22 mouse cellular contexts compared by ENCODE assay signal in genomic region chr1:179089174-179089573, GRCm38 (mm10).
A peak's percentile ranks its signal among the peaks of the same experiment; 100 is the strongest.
DNase-seq lines count a peak whose midpoint lies in the region; ATAC-seq lines count a peak whose summit lies in the region.
"Had no signal": no experiment of that assay in that cellular context is flagged by ENCODE, and none has a peak within 500 bp of the region (broad histone marks: within the 10 kb centered on the region; RNA-seq: fewer than 3 reads in every experiment).

No protein-coding gene starts in this region.

- no peak overlapping the region for H3K4me2 ChIP-seq in liver, embryonic 13.5 days
- H3K4me2 ChIP-seq in liver, embryonic 11.5 days = no peak overlapping the region
- H3K4me2 ChIP-seq in embryonic facial prominence, embryonic 13.5 days = no peak overlapping the region
- H3K4me2 ChIP-seq: forebrain, embryonic 13.5 days; heart, embryonic 13.5 days; hindbrain, embryonic 12.5 days; hindbrain, embryonic 15.5 days had no signal

- intact Hi-C loops in heart, postnatal 36 days (cut with DNase I) = loop anchor here (5.0 kb wide), 1 partner anchor 562 kb away; the partner anchor contains the start of gene Kif26b
- intact Hi-C loops in left cerebral cortex, postnatal 14 days (cut with DNase I) = no loop called here

- 36% methylated on average over 5 of the region's 5 CpGs for WGBS in liver, embryonic 13.5 days (ENCODE audit: insufficient replicate concordance)
- WGBS in liver, embryonic 11.5 days = 66% methylated on average over 5 of the region's 5 CpGs
- WGBS in embryonic facial prominence, embryonic 13.5 days = 80% methylated on average over 5 of the region's 5 CpGs

- peak; percentile 28 for DNase-seq in heart, adult 11 months
- no peak for DNase-seq in heart, postnatal 36 days
- DNase-seq in liver, embryonic 13.5 days = no peak
- no peak for DNase-seq in liver, embryonic 11.5 days (ENCODE audit: low spot score)
- DNase-seq in left cerebral cortex, postnatal 14 days (ENCODE audit: low spot score in 2 of 2) = no peak
- no peak for DNase-seq in layer of hippocampus, adult 9-10 months (ENCODE audit: low spot score)
- DNase-seq: adrenal gland, postnatal 10 days; adrenal gland, postnatal 36 days; cerebellum, adult 18-20 months; cerebellum, adult 9-11 months; cerebellum, postnatal 25 days; gastrocnemius, postnatal 10 days; gastrocnemius, postnatal 36 days; heart, postnatal 14 days had no signal

- ATAC-seq in liver, embryonic 13.5 days (ENCODE audit: low read depth) = peak; percentile 47; the same call in 1 of the 2 replicates
- ATAC-seq in liver, embryonic 11.5 days (replicated peaks; ENCODE audit: low FRiP score) = no peak; the same call in 1 of the 2 replicates
- ATAC-seq in embryonic facial prominence, embryonic 13.5 days (ENCODE audit: insufficient number of reproducible peaks, insufficient read depth, low FRiP score, low TSS enrichment, low read depth) = no peak
- ATAC-seq: forebrain, embryonic 13.5 days; forebrain, embryonic 16.5 days; Patski had no signal

- no peaks in the 10 kb centered on the region for H3K9me3 ChIP-seq in liver, embryonic 13.5 days (replicated peaks)
- no peaks in the 10 kb centered on the region for H3K9me3 ChIP-seq in liver, embryonic 11.5 days (ENCODE audit: control insufficient read depth, low read length)
- no peaks in the 10 kb centered on the region for H3K9me3 ChIP-seq in embryonic facial prominence, embryonic 13.5 days
- H3K9me3 ChIP-seq: forebrain, embryonic 13.5 days; hindbrain, embryonic 12.5 days; hindbrain, embryonic 15.5 days had no signal

- no peak overlapping the region for H3K4me3 ChIP-seq in liver, embryonic 13.5 days (replicated peaks)
- no peak overlapping the region for H3K4me3 ChIP-seq in liver, embryonic 11.5 days (ENCODE audit: low read depth, low read length)
- no peak overlapping the region for H3K4me3 ChIP-seq in embryonic facial prominence, embryonic 13.5 days
- H3K4me3 ChIP-seq: forebrain, embryonic 10.5 days; forebrain, embryonic 13.5 days; heart, embryonic 13.5 days; hindbrain, embryonic 12.5 days; hindbrain, embryonic 15.5 days had no signal

- H3K9ac ChIP-seq in liver, embryonic 13.5 days = no peak overlapping the region
- H3K9ac ChIP-seq in liver, embryonic 11.5 days (ENCODE audit: low read depth, low read length) = no peak overlapping the region
- no peak overlapping the region for H3K9ac ChIP-seq in embryonic facial prominence, embryonic 13.5 days
- H3K9ac ChIP-seq: forebrain, embryonic 13.5 days; heart, embryonic 13.5 days; hindbrain, embryonic 12.5 days; hindbrain, embryonic 15.5 days had no signal

- H3K27me3 ChIP-seq in liver, embryonic 13.5 days = no peaks in the 10 kb centered on the region
- no peaks in the 10 kb centered on the region for H3K27me3 ChIP-seq in liver, embryonic 11.5 days (replicated peaks; ENCODE audit: control insufficient read depth, insufficient read depth, low read length)
- H3K27me3 ChIP-seq in embryonic facial prominence, embryonic 13.5 days = no peaks in the 10 kb centered on the region
- H3K27me3 ChIP-seq: heart, embryonic 13.5 days; hindbrain, embryonic 12.5 days; hindbrain, embryonic 15.5 days; Patski had no signal

- H3K36me3 ChIP-seq in liver, embryonic 13.5 days = 0 out of 2 replicates have a peak, but pooled peaks cover 3% of the 10 kb centered on the region
- H3K36me3 ChIP-seq in liver, embryonic 11.5 days (ENCODE audit: control insufficient read depth, insufficient read depth, low read length) = no peaks in the 10 kb centered on the region
- peaks cover 13% of the 10 kb centered on the region for H3K36me3 ChIP-seq in embryonic facial prominence, embryonic 13.5 days
- H3K36me3 ChIP-seq: forebrain, embryonic 10.5 days; heart, embryonic 13.5 days; hindbrain, embryonic 12.5 days; hindbrain, embryonic 15.5 days had no signal

- peaks cover 13% of the 10 kb centered on the region for H3K4me1 ChIP-seq in liver, embryonic 13.5 days (replicated peaks)
- peaks cover 2% of the 10 kb centered on the region; the same call in 1 of the 2 replicates for H3K4me1 ChIP-seq in liver, embryonic 11.5 days (replicated peaks; ENCODE audit: control insufficient read depth, insufficient read depth, low read length)
- peaks cover 37% of the 10 kb centered on the region for H3K4me1 ChIP-seq in embryonic facial prominence, embryonic 13.5 days
- H3K4me1 ChIP-seq: hindbrain, embryonic 12.5 days; hindbrain, embryonic 15.5 days had no signal

- H3K27ac ChIP-seq in liver, embryonic 13.5 days = no peak overlapping the region
- no peak overlapping the region for H3K27ac ChIP-seq in liver, embryonic 11.5 days (ENCODE audit: low read depth, low read length)
- peak overlapping the region; percentile 80; the same call in 1 of the 2 replicates for H3K27ac ChIP-seq in embryonic facial prominence, embryonic 13.5 days
- H3K27ac ChIP-seq: forebrain, embryonic 13.5 days; heart, embryonic 13.5 days; hindbrain, embryonic 12.5 days; hindbrain, embryonic 15.5 days had no signal
